Mouse (Mus musculus): Measurements from ENCODE around the gene Daam2.
"Not testable (repeated sequence)": the region's sequence is repeated elsewhere in the genome, so short reads cannot be mapped to it uniquely, and the experiment has no call there.

The Daam2 gene

GRCm38 (mm10) chr17:49474051-49474450 is 90.1 kb downstream of the Daam2 start:
- DNase-seq: no peak

GRCm38 (mm10) chr17:49472626-49473025 is 91.5 kb downstream of the Daam2 start:
- peak; percentile 76 for DNase-seq

GRCm38 (mm10) chr17:49468223-49468622 is 95.9 kb downstream of the Daam2 start:
- peak; percentile 66 for DNase-seq

GRCm38 (mm10) chr17:49464884-49465283 is 99.3 kb downstream of the Daam2 start:
- DNase-seq: no peak

GRCm38 (mm10) chr17:49458386-49458785 is 105.8 kb downstream of the Daam2 start:
- DNase-seq: no peak

GRCm38 (mm10) chr17:49457833-49458232 is 106.3 kb downstream of the Daam2 start:
- DNase-seq: no peak

- no peak for DNase-seq
Measured at GRCm38 (mm10) chr17:49456334-49456733, 107.8 kb downstream of the Daam2 start.

GRCm38 (mm10) chr17:49450922-49451321 is 113.2 kb downstream of the Daam2 start:
- no peak for DNase-seq

GRCm38 (mm10) chr17:49449230-49449608 is 114.9 kb downstream of the Daam2 start:
- DNase-seq: no peak

GRCm38 (mm10) chr17:49448570-49449229 is 115.4 kb downstream of the Daam2 start:
- DNase-seq: no peak

GRCm38 (mm10) chr17:49442841-49443240 is 121.3 kb downstream of the Daam2 start:
- not testable (repeated sequence) for DNase-seq

GRCm38 (mm10) chr17:49440331-49441130 is 123.6 kb downstream of the Daam2 start:
- DNase-seq: no peak

- DNase-seq: no peak
Measured at GRCm38 (mm10) chr17:49439706-49440105, 124.4 kb downstream of the Daam2 start.

- peak; percentile 15 for DNase-seq
Measured at GRCm38 (mm10) chr17:49438822-49439574, 125.1 kb downstream of the Daam2 start.

- DNase-seq: not testable (repeated sequence)
Measured at GRCm38 (mm10) chr17:49437306-49437705, 126.8 kb downstream of the Daam2 start.

GRCm38 (mm10) chr17:49436631-49437030 is 127.5 kb downstream of the Daam2 start:
- DNase-seq: no peak

GRCm38 (mm10) chr17:49435081-49435480 is 129.1 kb downstream of the Daam2 start:
- DNase-seq: no peak

GRCm38 (mm10) chr17:49434236-49434635 is 129.9 kb downstream of the Daam2 start:
- no peak for DNase-seq

GRCm38 (mm10) chr17:49433071-49433470 is 131.1 kb downstream of the Daam2 start:
- DNase-seq: no peak

- DNase-seq: peak; percentile 56
Measured at GRCm38 (mm10) chr17:49432071-49432711, 132.0 kb downstream of the Daam2 start.

GRCm38 (mm10) chr17:49431176-49431575 is 133.0 kb downstream of the Daam2 start:
- DNase-seq: no peak

- DNase-seq: no peak
Measured at GRCm38 (mm10) chr17:49430136-49430535, 134.0 kb downstream of the Daam2 start.
